Mouse (Mus musculus) liver, embryonic 12.5 days (tissue): Measurements from ENCODE around the gene Gimap7. TPM values are rescaled to one million over a fixed set of nuclear protein-coding genes. Genes with fewer than 3 reads are reported as not detected.
A peak's percentile ranks its signal among the peaks of the same experiment; 100 is the strongest.
"Not testable (repeated sequence)": the region's sequence is repeated elsewhere in the genome, so short reads cannot be mapped to it uniquely, and the experiment has no call there.

Experiments
- ATAC-seq: fragments of 200-750 bp; cut with Nextera tagmentation; 2 replicates; pipeline ENCODE4 v1.8.0; 2017; ENCODE audit warnings: moderate number of reproducible peaks, mild to moderate bottlenecking, moderate library complexity
- H3K27ac ChIP-seq: fragments of 300-500 bp; sonication (generic); 2 replicates; pipeline ENCODE4 v1.5.1; 2016; ENCODE audit warnings: mild to moderate bottlenecking
- H3K27me3 ChIP-seq: fragments of 300-500 bp; sonication (generic); replicated peaks from 2 replicates; pipeline ENCODE4 v1.6.1; 2016; ENCODE audit warnings: mild to moderate bottlenecking, moderate library complexity
- H3K36me3 ChIP-seq: fragments of 300-500 bp; sonication (generic); 2 replicates; pipeline ENCODE4 v1.6.1; 2016; ENCODE audit warnings: mild to moderate bottlenecking, moderate library complexity
- H3K4me1 ChIP-seq: fragments of 300-500 bp; sonication (generic); 2 replicates; pipeline ENCODE4 v1.6.1; 2016
- H3K4me2 ChIP-seq: fragments of 300-500 bp; sonication (generic); 2 replicates; pipeline ENCODE4 v1.6.1; 2016; ENCODE audit warnings: mild to moderate bottlenecking, moderate library complexity
- H3K4me3 ChIP-seq: fragments of 300-500 bp; sonication (generic); 2 replicates; pipeline ENCODE4 v1.5.1; 2016; ENCODE audit warnings: mild to moderate bottlenecking, moderate library complexity
- H3K9ac ChIP-seq: fragments of 300-500 bp; sonication (generic); 2 replicates; pipeline ENCODE4 v1.6.1; 2016; ENCODE audit warnings: mild to moderate bottlenecking, moderate library complexity
- H3K9me3 ChIP-seq: fragments of 300-500 bp; sonication (generic); replicated peaks from 2 replicates; pipeline ENCODE4 v1.6.1; 2016; ENCODE audit warnings: mild to moderate bottlenecking, moderate library complexity
- WGBS: fragments of 180-500 bp; shearing (Covaris S2); methylation state at CpG from one replicate; pipeline ENCODE4 v1.1.7; 2016; ENCODE audit not compliant: insufficient replicate concordance; 5-methylcytosine and 5-hydroxymethylcytosine counted together
- polyA plus RNA-seq: library from polyadenylated mRNA; unstranded; fragments of >200 nt; fragmentation: Nextera tagmentation; extraction: Ambion mirVana; gene quantifications from 2 replicates; pipeline ENCODE4 v1.2.1, GENCODE M21; 2016

Gimap7 gene
- polyA plus RNA-seq, 1 experiment from 2014 or later: 0.18 TPM

DNA sequence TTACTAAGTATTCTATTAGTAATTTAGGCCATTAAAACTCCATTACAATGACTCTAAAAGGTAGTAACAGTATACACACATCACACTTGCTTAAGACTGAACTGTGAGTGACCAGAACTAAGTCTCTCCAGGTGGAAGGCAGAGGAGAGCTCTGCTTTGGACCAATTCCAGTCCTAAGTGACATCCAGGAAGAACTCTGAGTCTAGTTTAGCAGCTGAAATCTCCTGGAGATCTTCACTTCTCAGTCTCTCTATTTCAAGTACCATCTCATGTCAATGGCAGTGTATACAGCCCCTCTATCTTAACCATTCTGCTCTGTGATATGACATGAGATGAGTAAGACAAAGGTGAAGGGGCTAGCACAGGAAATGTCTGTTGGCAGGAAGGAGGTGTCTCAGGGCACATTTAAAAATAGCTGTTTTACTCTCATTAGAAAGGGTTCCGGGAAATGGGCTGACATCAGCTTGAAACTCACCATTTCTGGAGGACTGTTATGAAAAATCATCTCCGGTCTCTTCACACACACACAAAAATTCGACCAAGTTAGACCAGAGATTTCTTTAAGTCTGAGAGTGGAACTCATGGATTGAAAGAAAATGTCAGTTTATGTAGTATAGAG lies 36.8 kb upstream of the Gimap7 start:
- Histone ChIP-seq H3K27me3 (no peaks in the 10 kb centered on the region), H3K36me3 (peaks cover 10% of the 10 kb centered on the region; the same call in 1 of the 2 replicates), H3K4me2 (no peak overlapping the region), H3K9ac (no peak overlapping the region), H3K27ac (no peak overlapping the region), H3K4me3 (no peak overlapping the region), H3K9me3 (no peaks in the 10 kb centered on the region), H3K4me1 (peaks cover 22% of the 10 kb centered on the region)
- WGBS: 28% methylated on average over 3 of the region's 3 CpGs
- ATAC-seq: no peak

DNA sequence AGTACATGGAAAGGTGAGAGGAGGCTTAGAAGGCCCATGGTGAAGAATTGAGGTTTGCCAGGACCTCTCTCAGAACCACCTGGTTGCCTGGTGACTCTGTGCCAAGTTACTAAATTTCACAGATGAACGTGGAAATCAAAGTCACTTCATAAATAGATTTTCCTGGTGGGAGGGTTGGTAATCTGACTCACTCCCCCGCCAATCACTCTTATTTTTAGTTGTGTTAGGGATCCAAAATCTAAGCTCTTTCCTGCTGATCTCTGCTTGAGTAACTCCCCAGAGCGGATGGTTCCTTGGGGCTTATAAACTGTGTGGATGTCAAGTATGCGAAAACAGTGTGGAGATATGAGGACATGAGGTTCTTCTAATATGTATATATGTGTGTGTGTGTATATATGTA lies 36.1 kb upstream of the Gimap7 start:
- no peak for ATAC-seq
- H3K4me3 ChIP-seq: no peak overlapping the region
- no peak overlapping the region for H3K27ac ChIP-seq
- H3K9ac ChIP-seq: no peak overlapping the region
- WGBS: 52% methylated on average over 4 of the region's 4 CpGs
- H3K27me3 ChIP-seq: no peaks in the 10 kb centered on the region
- peaks cover 10% of the 10 kb centered on the region; the same call in 1 of the 2 replicates for H3K36me3 ChIP-seq
- no peak overlapping the region for H3K4me2 ChIP-seq
- no peaks in the 10 kb centered on the region for H3K9me3 ChIP-seq
- 0 out of 2 replicates have a peak, but pooled peaks cover 18% of the 10 kb centered on the region for H3K4me1 ChIP-seq

DNA sequence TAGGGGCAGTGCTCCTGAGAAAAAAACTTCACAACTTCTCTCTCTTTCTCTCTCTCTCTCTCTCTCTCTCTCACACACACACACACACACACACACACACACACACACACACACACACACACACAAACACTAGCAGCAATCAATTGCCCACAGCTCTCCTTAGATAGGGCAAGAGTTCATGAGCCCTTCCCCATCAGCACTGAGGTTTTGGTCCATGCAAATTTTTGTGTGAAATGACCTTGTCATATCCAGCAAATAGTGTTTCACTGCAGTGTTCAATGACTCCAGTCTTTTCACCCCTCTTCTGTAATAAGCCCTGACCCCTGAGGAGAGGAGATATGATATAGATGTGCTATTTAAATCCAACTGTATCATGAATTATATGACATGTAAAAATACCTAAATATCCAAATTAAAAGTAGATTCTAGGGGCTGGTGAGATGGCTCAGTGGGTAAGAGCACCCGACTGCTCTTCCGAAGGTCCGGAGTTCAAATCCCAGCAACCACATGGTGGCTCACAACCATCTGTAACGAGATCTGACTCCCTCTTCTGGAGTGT lies 35.1 kb upstream of the Gimap7 start:
- not testable (repeated sequence) for H3K36me3 ChIP-seq, H3K9me3 ChIP-seq, H3K4me2 ChIP-seq, H3K9ac ChIP-seq, ATAC-seq, H3K27ac ChIP-seq, H3K27me3 ChIP-seq, H3K4me3 ChIP-seq
- 87% methylated on average over 4 of the region's 4 CpGs for WGBS
- 0 out of 2 replicates have a peak, but pooled peaks cover 11% of the 10 kb centered on the region for H3K4me1 ChIP-seq

DNA sequence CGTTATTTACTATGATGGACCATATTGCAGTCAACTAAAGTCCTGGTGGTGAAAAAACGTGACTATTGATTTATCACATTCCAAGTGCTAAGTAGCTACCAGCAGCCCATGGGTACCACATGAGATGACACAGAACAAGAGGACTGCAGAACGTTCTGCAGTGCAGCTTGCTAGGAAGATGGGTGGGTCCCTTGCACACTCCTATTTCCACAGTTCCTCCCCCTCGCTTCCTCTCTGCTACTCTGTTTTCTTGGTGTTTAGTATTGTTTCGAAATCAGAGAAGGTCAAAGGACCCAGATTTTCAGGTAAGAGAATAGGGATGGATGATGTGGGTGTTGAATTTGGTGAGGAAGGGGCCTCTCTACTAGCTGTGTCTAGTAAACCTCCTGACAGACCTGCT lies 34.1 kb upstream of the Gimap7 start, which contains the start of gene Gimap4:
Gene Gimap4 (plus strand): TSS at position 231 of the 400 bp plus-strand sequence.
- no peak within 1 kb of the TSS for H3K27ac ChIP-seq

DNA sequence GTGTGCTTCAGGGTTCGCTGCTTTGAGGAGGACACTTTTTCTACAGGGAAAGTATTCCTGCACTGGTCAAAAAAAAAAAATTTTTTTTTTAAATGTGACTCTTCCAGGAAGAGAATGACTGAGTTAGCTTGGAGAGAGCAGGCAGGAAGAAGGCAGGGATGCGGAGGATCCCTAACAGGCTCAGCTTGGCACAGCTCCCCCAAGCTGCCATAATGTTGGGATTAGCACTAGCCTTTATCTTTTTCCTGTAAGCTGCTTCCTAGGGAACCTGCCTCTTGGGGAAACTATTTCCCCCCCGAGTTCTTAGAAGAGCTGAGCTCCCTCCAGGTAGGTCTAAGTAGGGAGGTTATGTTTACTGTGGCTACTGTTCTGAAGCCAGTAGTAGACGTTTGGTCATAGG lies 33.6 kb upstream of the Gimap7 start:
- WGBS: 40% methylated on average over 4 of the region's 4 CpGs
- Histone ChIP-seq H3K4me3 (no peak overlapping the region), H3K4me2 (no peak overlapping the region), H3K27ac (no peak overlapping the region), H3K27me3 (no peaks in the 10 kb centered on the region), H3K4me1 (0 out of 2 replicates have a peak, but pooled peaks cover 11% of the 10 kb centered on the region), H3K36me3 (peaks cover 4% of the 10 kb centered on the region; the same call in 1 of the 2 replicates), H3K9ac (no peak overlapping the region), H3K9me3 (no peaks in the 10 kb centered on the region)
- no peak for ATAC-seq

More for the DNA sequence above, 34.1 kb upstream of the Gimap7 start, which contains the start of gene Gimap4:
- H3K4me1 ChIP-seq: 0 out of 2 replicates have a peak, but pooled peaks cover 11% of the 10 kb centered on the region
- 42% methylated on average over 5 of the region's 5 CpGs for WGBS
- H3K9ac ChIP-seq: no peak within 1 kb of the TSS
- no peak for ATAC-seq
- H3K4me3 ChIP-seq: no peak within 1 kb of the TSS
- peaks cover 5% of the 10 kb centered on the region; the same call in 1 of the 2 replicates for H3K36me3 ChIP-seq
- H3K27me3 ChIP-seq: no peaks in the 10 kb centered on the region
- H3K9me3 ChIP-seq: no peaks in the 10 kb centered on the region
- H3K4me2 ChIP-seq: peak within 1 kb of the TSS; percentile 7; the same call in 1 of the 2 replicates

DNA sequence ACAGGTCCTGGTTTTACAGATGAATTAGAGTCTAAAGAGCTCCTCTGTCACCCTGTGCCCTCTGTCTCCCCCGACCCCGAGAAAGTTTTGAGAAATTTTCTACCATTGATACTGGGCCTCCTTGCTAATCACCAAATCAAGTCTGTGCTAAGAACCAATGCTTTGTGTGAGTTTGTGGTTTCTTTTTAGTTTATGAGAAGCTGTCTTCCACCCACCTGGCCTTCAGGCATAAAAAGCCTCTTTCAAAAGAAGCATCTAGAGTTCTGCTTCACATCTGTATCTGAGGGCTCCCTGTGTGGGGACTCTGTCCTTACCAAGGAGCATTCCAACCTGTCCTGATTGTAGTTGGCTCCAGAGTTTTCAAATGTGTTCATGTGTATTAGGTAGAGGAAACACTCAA lies 33.2 kb upstream of the Gimap7 start:
- no peak overlapping the region for H3K9ac ChIP-seq
- no peaks in the 10 kb centered on the region for H3K27me3 ChIP-seq
- no peak overlapping the region for H3K27ac ChIP-seq
- 0 out of 2 replicates have a peak, but pooled peaks cover 11% of the 10 kb centered on the region for H3K4me1 ChIP-seq
- 61% methylated on average over 2 of the region's 2 CpGs for WGBS
- no peaks in the 10 kb centered on the region for H3K36me3 ChIP-seq
- ATAC-seq: no peak
- H3K4me2 ChIP-seq: peak overlapping the region; percentile 7; the same call in 1 of the 2 replicates
- H3K9me3 ChIP-seq: no peaks in the 10 kb centered on the region
- no peak overlapping the region for H3K4me3 ChIP-seq

DNA sequence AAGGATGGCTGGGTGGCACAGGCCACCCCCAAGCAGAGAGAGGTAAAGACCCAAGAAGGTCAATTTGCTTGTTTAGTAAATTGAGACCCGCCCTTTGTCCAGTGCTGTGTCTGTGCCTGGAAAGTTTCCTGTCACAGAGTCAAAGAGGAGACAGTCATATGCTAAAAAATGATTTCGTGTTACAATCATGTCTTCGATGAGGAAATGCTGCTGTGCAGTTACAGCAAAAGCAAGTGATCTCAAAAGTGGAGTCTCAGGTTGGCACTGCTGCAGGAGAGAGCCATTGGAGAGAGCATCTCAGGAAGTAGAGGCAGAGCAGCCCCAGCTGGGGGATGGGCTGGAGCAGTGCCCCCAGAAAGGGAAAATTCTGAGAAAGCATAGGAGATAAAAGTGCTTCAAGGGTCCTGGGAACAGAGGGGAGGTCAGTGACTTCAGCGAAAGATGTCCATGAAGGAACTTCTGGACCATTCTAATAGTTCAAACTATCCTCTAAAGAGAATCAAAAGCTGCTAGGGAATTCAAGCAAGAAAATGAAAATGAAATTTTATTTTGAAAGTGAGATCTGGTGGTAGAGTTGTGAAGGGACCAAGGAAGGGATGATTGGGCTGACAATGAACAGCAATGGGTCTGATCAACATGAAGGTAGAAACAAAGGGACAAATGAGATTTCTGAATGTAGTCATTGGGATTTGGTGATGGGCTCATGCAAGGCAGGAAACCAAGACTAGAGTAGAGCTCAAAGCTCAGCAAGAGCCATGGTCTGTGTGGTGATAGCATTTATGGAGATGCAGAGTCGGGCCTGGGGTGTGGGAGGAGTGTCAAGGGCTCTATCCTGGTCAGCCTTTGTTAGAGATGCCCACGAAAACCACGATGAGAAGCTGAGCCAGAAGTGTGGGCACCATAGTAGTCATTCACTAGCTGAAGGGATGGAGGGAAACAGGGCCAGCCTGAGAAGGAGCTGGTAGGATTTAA lies 32.4 kb upstream of the Gimap7 start:
- 47% methylated on average over 7 of the region's 7 CpGs for WGBS

DNA sequence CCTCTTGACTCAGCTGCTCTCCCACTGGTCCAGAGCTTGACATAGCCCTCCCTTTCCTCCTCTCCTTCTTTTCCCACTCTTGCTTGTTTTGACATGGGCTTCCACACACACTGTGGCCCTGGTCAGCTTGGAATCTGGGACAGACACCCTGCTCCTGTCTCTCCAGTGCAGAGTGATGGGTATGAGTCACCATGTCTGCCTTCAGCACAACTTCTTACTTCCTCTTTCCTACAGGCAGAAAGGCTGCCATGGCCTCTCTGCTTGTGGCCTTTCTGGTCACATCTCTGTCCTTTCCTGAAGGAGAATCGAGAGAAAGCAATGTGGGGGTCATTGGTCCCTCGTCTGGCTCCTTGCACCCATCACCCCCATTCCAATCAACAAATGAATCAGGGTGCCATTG lies 31.3 kb upstream of the Gimap7 start:
- H3K36me3 ChIP-seq: no peaks in the 10 kb centered on the region
- no peak overlapping the region for H3K4me3 ChIP-seq
- H3K4me2 ChIP-seq: no peak overlapping the region
- H3K27me3 ChIP-seq: no peaks in the 10 kb centered on the region
- no peaks in the 10 kb centered on the region for H3K9me3 ChIP-seq
- 0 out of 2 replicates have a peak, but pooled peaks cover 11% of the 10 kb centered on the region for H3K4me1 ChIP-seq
- no peak overlapping the region for H3K9ac ChIP-seq
- 25% methylated on average over 2 of the region's 2 CpGs for WGBS
- no peak overlapping the region for H3K27ac ChIP-seq
- ATAC-seq: no peak

More for the DNA sequence above, 32.4 kb upstream of the Gimap7 start:
- no peak overlapping the region for H3K9ac ChIP-seq
- H3K4me1 ChIP-seq: 0 out of 2 replicates have a peak, but pooled peaks cover 11% of the 10 kb centered on the region
- no peak overlapping the region for H3K4me3 ChIP-seq
- no peak for ATAC-seq
- no peaks in the 10 kb centered on the region for H3K27me3 ChIP-seq
- no peaks in the 10 kb centered on the region for H3K9me3 ChIP-seq
- H3K36me3 ChIP-seq: no peaks in the 10 kb centered on the region
- 0 out of 2 replicates have a peak overlapping the region, but pooled peaks have one; percentile 2 for H3K4me2 ChIP-seq
- H3K27ac ChIP-seq: no peak overlapping the region; the same call in 1 of the 2 replicates

DNA sequence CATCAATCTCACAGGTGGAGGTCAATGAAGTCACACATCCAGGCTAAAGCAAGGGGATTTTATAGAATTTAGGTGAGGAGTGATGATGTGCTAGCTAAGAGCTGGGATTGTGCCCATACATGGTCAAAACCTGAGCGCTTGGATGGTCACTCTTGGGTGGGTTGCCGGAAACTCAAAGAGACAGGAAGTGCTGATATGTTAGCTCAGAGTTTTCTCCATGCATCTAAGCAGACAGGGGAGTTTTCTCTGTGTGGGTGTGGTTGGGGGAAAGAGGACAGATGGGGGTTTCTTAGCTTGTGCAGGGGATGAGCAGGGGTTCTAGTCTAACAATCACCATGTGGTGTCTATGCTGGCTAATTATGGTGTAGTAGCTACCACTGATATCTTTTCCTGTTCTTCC lies 29.1 kb upstream of the Gimap7 start:
- no peak overlapping the region for H3K4me3 ChIP-seq
- no peaks in the 10 kb centered on the region for H3K36me3 ChIP-seq
- WGBS: 38% methylated on average over 2 of the region's 2 CpGs
- H3K27me3 ChIP-seq: no peaks in the 10 kb centered on the region
- no peak for ATAC-seq
- 0 out of 2 replicates have a peak, but pooled peaks cover 11% of the 10 kb centered on the region for H3K4me1 ChIP-seq
- no peak overlapping the region for H3K27ac ChIP-seq
- H3K9me3 ChIP-seq: no peaks in the 10 kb centered on the region
- H3K9ac ChIP-seq: no peak overlapping the region
- H3K4me2 ChIP-seq: no peak overlapping the region

DNA sequence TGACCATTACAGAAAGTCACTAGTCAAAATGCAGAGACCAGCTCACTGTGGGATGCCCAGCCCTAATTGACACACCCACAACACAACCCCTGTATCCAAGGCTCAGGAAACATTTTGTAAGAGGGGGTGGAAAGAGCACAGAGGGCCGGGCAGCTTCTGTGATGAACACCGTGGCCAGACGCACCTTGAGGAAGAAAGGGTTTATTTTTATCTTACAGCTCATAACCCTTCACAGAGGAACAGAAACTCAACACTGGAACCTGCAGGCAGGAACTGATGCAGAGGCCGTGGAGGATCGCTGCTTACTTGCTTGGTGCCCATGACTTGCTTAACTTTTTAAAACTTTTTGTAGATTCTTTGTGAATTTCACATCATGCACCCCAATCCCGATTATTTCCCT lies 25.5 kb upstream of the Gimap7 start:
- Histone ChIP-seq H3K27me3 (no peaks in the 10 kb centered on the region), H3K4me2 (no peak overlapping the region), H3K9me3 (no peaks in the 10 kb centered on the region), H3K9ac (no peak overlapping the region), H3K4me3 (no peak overlapping the region), H3K4me1 (no peaks in the 10 kb centered on the region), H3K36me3 (no peaks in the 10 kb centered on the region), H3K27ac (no peak overlapping the region)
- 61% methylated on average over 6 of the region's 6 CpGs for whole genome bisulfite sequencing
- no peak for ATAC-seq

DNA sequence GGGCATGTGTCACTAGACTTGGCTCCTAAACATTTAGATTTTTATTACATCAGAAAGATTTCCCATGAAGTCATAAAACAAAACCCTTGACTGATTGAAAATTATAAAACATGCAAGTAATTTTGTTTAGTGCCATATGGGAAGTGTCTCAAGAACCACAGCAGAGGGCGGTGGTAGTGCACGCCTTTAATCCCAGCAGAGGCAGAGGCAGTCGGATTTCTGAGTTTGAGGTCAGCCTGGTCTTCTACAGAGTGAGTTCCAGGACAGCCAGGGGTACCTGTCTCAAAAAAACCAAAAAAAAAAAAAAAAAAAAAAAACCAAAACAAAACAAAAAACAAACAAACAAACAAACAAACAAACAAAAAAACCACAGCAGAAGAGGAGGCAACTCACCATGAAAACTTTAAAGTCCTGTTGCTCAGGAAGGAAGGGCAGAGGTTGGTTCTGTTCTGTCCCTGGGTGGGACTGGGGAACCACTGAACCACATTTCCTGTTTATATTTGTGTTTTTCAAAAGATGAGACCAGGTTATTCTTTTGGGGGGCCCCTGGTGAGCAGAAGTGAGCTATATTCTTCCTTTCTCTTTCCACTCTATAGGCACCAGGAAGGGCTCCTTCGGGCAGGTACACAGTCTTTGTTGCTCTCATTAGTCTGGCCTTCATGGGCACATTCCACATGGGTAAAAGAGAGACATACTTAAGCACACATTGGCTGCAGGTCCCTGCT lies 21.4 kb upstream of the Gimap7 start:
- H3K9me3 ChIP-seq: no peaks in the 10 kb centered on the region
- H3K4me1 ChIP-seq: no peaks in the 10 kb centered on the region; the same call in 1 of the 2 replicates
- no peak overlapping the region for H3K4me2 ChIP-seq
- ATAC-seq: no peak
- no peaks in the 10 kb centered on the region for H3K36me3 ChIP-seq
- WGBS: 67% methylated on average over 4 of the region's 4 CpGs
- H3K9ac ChIP-seq: no peak overlapping the region
- no peaks in the 10 kb centered on the region for H3K27me3 ChIP-seq
- H3K27ac ChIP-seq: no peak overlapping the region
- H3K4me3 ChIP-seq: no peak overlapping the region
